10 mouse cellular contexts compared by ENCODE assay signal in the genomic region with DNA sequence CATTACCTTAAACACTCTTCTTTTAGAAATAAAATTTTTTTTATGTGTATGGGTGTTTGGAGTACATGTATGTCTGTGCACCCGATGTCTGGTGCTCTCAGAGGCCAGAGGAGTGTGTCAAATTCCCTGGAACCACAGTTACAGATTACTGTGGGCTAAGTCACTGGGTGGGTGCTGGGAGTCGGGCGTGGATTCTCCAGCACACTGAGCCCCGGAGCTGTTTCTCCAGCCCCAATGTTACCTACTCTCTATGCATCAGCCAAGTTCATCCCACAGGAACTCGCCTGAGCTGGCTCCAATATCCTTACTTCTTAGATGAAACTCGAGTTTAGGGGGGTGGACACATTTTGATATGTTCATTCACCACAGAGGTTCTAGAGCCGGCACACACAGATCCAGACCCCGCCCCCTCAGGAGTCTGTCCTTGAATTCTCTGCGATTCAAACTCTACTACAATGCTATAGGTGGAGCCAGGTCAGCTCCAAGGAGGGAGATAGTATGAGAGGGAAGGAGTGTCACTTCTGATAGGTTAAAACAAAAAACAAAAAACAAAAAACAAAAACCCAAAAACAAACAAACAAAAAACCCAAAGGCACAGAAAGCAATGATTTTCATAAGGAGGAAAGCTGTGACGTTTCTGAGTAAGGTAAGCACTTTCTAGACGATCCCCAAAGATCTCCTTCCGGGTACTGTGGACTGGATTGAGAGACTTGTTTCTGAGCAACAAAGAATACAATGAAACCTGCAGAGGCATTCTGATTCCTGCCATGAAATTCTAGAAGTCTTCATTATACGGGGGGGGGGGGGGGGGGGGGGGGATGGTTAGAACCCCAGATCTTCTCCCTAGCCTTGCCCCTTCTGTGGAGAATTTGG. TPM values are rescaled to one million over a fixed set of nuclear protein-coding genes. Genes with fewer than 3 reads are reported as not detected.
DNase-seq lines count a peak whose midpoint lies in the region; ATAC-seq and TF ChIP-seq lines count a peak whose summit lies in the region.
"Had no signal": no experiment of that assay in that cellular context is flagged by ENCODE, and none has a peak within 500 bp of the region (broad histone marks: within the 10 kb centered on the region; RNA-seq: fewer than 3 reads in every experiment).

No protein-coding gene starts in this region.

- ATAC-seq in heart, embryonic 11.5 days (replicated peaks; ENCODE audit: insufficient number of reproducible peaks, low FRiP score, low TSS enrichment): no peak
- no peak for ATAC-seq in embryonic facial prominence, embryonic 13.5 days (ENCODE audit: insufficient number of reproducible peaks, insufficient read depth, low FRiP score, low TSS enrichment, low read depth)
- ATAC-seq in megakaryocyte progenitor cell, adult 5-6 weeks (replicated peaks; ENCODE audit: poor library complexity): peak; percentile 46; the same call in 1 of the 2 replicates

- H3K27ac ChIP-seq in heart, embryonic 11.5 days (ENCODE audit: low read depth, low read length): no peak overlapping the region
- no peak overlapping the region; the same call in 1 of the 2 replicates for H3K27ac ChIP-seq in embryonic facial prominence, embryonic 13.5 days
- H3K27ac ChIP-seq in left cerebral cortex, adult 2 months: no peak overlapping the region
- H3K27ac ChIP-seq: forebrain, embryonic 12.5 days had no signal

- no peak for DNase-seq in heart, postnatal 10 days
- DNase-seq in 416B (ENCODE audit: low read depth): peak; percentile 23
- no peak for DNase-seq in cerebellum, postnatal 14 days
- DNase-seq in left cerebral cortex, adult 2 months (ENCODE audit: extremely low spot score in 1 of 2, low spot score in 2 of 2): no peak
- DNase-seq in cerebellum, adult 11 months: no peak

- WGBS in heart, embryonic 11.5 days (ENCODE audit: insufficient replicate concordance): 39% methylated on average over 12 of the region's 13 CpGs
- 31% methylated on average over 13 of the region's 13 CpGs for WGBS in embryonic facial prominence, embryonic 13.5 days

- peak overlapping the region; percentile 19; the same call in 1 of the 2 replicates for H3K4me3 ChIP-seq in heart, embryonic 11.5 days (ENCODE audit: low read depth, low read length)
- H3K4me3 ChIP-seq in embryonic facial prominence, embryonic 13.5 days: peak overlapping the region; percentile 6; the same call in 1 of the 2 replicates
- H3K4me3 ChIP-seq in left cerebral cortex, adult 2 months: no peak overlapping the region
- H3K4me3 ChIP-seq: forebrain, embryonic 12.5 days; megakaryocyte, embryonic 14.5 days had no signal

- no peaks in the 10 kb centered on the region for H3K27me3 ChIP-seq in heart, embryonic 11.5 days (ENCODE audit: control insufficient read depth, insufficient read depth, low read length)
- no peaks in the 10 kb centered on the region for H3K27me3 ChIP-seq in embryonic facial prominence, embryonic 13.5 days
- H3K27me3 ChIP-seq: forebrain, embryonic 12.5 days had no signal

- intact Hi-C loops in heart, postnatal 10 days (cut with DNase I): no loop called here
- intact Hi-C loops in left cerebral cortex, adult 2 months (cut with DNase I): no loop called here

- H3K9ac ChIP-seq in heart, embryonic 11.5 days (ENCODE audit: low read depth, low read length): peak overlapping the region; percentile 47; the same call in 1 of the 2 replicates
- no peak overlapping the region for H3K9ac ChIP-seq in embryonic facial prominence, embryonic 13.5 days
- H3K9ac ChIP-seq: forebrain, embryonic 12.5 days had no signal

- H3K9me3 ChIP-seq in heart, embryonic 11.5 days (replicated peaks; ENCODE audit: control insufficient read depth, low read length): no peaks in the 10 kb centered on the region
- H3K9me3 ChIP-seq in embryonic facial prominence, embryonic 13.5 days: no peaks in the 10 kb centered on the region
- H3K9me3 ChIP-seq: forebrain, embryonic 12.5 days; megakaryocyte, embryonic 14.5 days had no signal

- H3K4me2 ChIP-seq in heart, embryonic 11.5 days: peak overlapping the region; percentile 51
- peak overlapping the region; percentile 40 for H3K4me2 ChIP-seq in embryonic facial prominence, embryonic 13.5 days
- H3K4me2 ChIP-seq: forebrain, embryonic 12.5 days had no signal

- peaks cover 20% of the 10 kb centered on the region for H3K4me1 ChIP-seq in heart, embryonic 11.5 days (ENCODE audit: control insufficient read depth, insufficient read depth, low read length)
- H3K4me1 ChIP-seq in embryonic facial prominence, embryonic 13.5 days: peaks cover 13% of the 10 kb centered on the region

- no peaks in the 10 kb centered on the region for H3K36me3 ChIP-seq in heart, embryonic 11.5 days (ENCODE audit: control insufficient read depth, insufficient read depth, low read length)
- no peaks in the 10 kb centered on the region for H3K36me3 ChIP-seq in embryonic facial prominence, embryonic 13.5 days
- H3K36me3 ChIP-seq: forebrain, embryonic 12.5 days had no signal

- no peak for TF ChIP-seq CTCF in left cerebral cortex, adult 2 months (IDR thresholded peaks at IDR 0.05)

RNA-seq across cellular contexts. Expression of a gene that starts 25.5 kb away (rescaled TPM):
- 27.1 and 30.4 TPM in 2 replicates for polyA plus RNA-seq in heart, embryonic 11.5 days (2014; fragmentation: Nextera tagmentation; extraction: Ambion mirVana)
- total RNA-seq in heart, postnatal 10 days (2021): 10 to 100 TPM; 22.7 to 22.8 TPM
- 20.8 and 25.8 TPM in 2 replicates for polyA plus RNA-seq in embryonic facial prominence, embryonic 13.5 days (2015; fragmentation: Nextera tagmentation; extraction: Ambion mirVana)
- 33.5 and 37.9 TPM in 2 replicates for total RNA-seq in megakaryocyte progenitor cell, adult 5-6 weeks (2015)
- total RNA-seq in megakaryocyte progenitor cell, adult 5-6 weeks (2017): 14.4 and 15.1 TPM in 2 replicates
- total RNA-seq in left cerebral cortex, adult 2 months (2021): 10 to 100 TPM; 36.6 to 36.9 TPM

RNA-seq across cellular contexts. Expression of a gene that starts 50.5 kb away (rescaled TPM):
- 66.4 and 75.9 TPM in 2 replicates for polyA plus RNA-seq in heart, embryonic 11.5 days (2014; fragmentation: Nextera tagmentation; extraction: Ambion mirVana)
- total RNA-seq in heart, postnatal 10 days (2021): 10 to 100 TPM; 33.0 to 33.7 TPM
- polyA plus RNA-seq in embryonic facial prominence, embryonic 13.5 days (2015; fragmentation: Nextera tagmentation; extraction: Ambion mirVana): 80.0 and 87.4 TPM in 2 replicates
- total RNA-seq in megakaryocyte progenitor cell, adult 5-6 weeks (2015): 67.5 and 68.1 TPM in 2 replicates
- total RNA-seq in megakaryocyte progenitor cell, adult 5-6 weeks (2017): 109 and 137 TPM in 2 replicates
- 10 to 100 TPM; 43.7 to 47.0 TPM for total RNA-seq in left cerebral cortex, adult 2 months (2021)
